Mouse (Mus musculus) right cerebral cortex, adult 18-20 months (tissue): ENCODE results near the gene Bach2.
A peak's percentile ranks its signal among the peaks of the same experiment; 100 is the strongest.

Experiments used
- DNase-seq: peaks from one replicate; pipeline ENCODE4 v3.0.0; 2022; ENCODE audit warnings: mixed read lengths

Gene Bach2

DNA sequence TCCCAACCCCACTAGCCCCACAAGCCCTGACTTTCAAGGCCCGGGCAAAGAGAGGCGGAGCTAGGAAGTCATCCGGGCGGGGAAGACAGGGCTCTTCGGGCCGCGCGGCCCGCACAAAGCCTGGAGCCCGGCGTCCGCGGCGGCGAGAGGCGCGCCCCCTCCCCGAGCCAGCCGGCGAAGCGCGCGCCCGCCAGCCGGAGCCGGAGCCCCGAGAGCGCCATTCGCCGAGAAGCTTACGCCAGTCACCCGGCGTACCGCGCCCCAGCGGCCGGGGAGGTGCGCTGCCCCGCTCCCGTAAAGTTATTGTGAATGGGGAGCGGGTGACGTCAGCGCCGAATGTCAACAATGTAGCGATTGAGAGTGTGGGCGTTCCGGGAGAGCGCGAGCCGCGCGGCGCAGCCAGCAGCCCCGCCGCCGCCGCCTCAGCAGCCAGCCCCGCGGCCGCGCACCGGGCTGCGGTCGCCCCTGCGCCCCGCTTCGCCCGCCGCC lies at the start of gene Bach2:
Gene Bach2, plus strand, starts transcription at position 439 of the 489 bp plus-strand sequence.
- peak; percentile 93 for DNase-seq

DNA sequence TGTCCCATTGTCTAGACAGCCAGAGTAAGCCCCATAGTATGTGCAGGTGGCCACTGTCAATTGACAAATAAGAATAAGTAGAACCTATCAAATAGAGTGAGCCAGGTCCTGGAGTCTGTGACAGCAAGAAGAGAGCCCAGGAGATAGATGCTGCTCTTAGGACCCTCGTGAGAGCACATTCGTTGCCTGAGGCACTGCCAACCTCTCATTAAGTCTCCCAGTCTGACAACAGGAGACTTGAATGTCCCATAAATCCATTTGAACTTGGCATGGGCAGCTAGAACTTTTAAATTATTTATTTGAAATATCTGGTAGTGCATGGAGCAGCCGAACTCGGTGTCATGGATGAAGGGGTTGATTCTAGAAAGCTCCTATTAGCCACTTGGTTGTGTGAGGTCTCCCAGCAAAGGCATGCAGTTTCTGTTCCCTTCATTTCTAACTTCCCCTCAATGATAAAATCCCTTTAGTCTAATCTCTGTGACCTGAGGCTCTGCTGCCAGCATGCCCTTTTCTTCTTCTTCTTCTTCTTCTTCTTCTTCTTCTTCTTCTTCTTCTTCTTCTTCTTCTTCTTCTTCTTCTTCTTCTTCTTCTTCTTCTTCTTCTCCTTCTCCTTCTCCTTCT lies 49.1 kb upstream of the Bach2 start:
- DNase-seq = no peak

DNA sequence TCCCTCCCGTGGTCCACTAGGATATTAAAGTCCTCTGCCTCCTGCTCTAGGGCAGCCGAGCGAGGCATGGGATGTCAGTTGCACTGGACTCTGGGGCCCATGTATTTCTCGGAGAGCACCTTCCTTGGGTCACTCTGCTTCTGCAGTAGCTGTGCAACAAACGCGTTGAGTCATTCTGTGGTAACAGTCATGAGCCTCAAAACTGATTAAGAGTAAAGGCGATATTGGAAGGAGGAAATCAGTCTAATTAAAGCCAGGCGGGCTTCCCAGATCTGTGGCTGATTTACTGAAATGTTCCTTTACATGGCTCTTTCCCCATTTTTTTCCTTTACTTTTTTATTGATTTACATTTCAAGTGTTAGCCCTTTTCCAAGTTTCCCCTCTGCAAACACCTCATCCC lies 48.1 kb upstream of the Bach2 start:
- no peak for DNase-seq

DNA sequence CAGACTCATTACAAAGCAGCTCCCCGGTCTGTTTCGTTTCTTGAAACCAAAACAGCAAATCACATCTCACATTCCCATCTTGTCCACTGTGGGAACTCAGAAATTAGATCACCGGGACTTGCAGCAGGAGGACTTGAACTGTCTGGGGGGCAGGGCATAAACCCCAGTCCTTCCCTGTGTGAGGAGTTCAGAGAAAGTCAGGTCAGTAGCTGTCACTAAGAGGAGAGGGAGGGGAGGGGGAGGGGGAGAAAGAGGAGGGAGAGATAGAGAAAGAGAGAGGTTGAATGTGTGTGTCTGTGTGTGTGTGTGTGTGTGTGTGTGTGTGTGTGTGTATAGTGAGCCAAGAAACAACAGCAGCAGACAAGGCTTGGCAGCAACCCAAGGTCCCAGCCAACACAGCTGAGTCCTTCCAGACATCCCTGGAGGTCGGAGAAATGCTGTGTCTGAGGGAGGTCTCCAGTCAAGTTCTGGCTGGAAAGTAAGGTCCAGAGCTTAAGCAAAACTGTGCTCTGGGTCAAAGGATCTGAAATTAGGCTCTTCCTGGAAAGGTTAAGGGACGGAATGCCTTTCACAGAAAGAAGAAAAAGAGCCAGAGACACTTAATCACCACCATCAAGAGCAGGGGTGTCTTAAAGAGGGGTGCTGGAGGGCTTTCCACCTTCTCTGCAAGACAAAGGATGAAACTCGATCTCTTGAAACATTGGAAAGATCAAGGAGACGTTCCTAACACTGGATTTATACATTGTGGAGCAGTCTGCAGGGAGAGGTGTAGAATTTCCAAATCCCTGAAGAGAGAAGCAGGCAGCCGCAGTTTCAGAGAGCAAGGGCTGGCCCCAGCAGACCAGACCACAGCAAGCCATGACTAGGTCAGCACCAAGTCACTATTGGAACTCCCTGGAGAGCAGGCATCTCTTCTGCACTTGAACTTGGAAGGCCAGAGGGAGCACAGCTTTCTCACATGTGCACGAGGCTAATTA lies 42.4 kb upstream of the Bach2 start:
- no peak for DNase-seq

DNA sequence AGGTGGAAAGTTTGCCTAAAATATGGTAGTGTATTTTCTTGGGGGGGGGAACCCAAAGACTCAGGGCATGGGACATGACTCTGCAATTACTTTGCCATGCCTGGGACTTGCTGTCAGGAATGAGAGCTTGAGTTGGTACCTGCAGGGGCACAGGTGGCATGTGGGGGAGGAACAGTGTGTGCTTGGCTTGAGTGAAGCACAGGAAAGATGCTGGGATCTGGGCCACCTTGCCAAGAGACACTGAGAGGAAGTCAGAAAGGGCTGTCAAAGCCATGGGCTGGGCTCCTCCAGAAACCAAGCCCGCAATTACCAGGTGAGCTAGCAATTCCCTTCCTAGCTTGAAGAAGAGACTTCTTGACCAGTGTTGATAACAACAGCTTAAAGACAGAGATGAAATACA lies 40.6 kb upstream of the Bach2 start:
- no peak for DNase-seq

DNA sequence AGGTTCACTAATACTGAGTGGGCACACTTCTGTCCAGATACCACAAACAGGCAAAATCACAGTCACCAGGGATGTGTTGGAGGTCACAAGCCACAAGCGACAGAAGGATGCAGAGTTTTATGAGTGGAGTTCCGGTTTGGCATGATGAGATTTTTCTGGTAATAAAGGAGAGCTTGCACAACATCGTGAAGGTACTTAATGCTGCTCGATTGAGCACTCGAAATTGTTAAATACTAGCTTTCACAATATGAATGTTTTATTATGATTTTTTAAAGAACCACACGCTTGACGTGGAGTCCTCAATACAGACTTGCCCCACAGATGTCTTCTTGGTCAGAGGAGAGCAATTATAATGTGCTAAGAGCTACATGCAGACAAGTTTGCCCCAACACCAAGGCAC lies 40.0 kb upstream of the Bach2 start:
- DNase-seq = no peak

DNA sequence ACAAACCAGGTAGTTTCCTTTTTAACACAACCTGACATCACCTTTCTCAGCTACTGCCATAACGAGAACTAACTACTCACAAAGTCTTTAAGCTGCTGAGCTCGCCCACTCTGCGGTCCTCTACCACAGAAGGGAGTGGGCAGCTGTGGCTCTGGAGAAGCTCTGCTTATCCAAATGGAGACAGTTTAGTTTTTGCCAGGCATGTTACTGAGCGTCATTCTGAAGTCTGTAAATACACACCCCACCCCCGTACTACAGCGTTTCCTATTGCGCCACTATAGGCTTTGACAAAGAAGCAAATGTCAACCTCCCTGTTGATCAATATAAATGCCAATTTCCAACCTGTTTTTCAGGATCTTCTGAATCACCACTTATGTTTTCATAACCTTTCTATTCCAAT lies 39.4 kb upstream of the Bach2 start:
- DNase-seq = peak; percentile 66

DNA sequence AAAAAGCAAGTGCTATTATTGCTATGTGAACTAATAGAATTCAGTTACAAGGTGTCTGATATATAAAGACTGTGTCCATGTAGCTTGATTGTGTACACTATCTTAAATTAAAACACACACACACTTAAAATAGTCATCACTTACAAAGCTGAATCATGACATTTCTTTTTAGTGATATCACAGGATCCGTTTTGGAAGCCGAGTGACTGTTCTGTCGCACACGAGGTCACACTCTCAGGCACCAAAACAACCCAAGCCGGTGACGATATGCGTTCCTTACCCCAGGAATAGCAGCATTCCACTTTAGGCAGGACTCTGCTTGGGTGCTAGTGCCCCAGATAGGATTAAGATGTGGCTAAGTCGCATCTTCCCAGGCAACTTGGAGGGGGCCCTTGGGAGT lies 37.5 kb upstream of the Bach2 start:
- no peak for DNase-seq

DNA sequence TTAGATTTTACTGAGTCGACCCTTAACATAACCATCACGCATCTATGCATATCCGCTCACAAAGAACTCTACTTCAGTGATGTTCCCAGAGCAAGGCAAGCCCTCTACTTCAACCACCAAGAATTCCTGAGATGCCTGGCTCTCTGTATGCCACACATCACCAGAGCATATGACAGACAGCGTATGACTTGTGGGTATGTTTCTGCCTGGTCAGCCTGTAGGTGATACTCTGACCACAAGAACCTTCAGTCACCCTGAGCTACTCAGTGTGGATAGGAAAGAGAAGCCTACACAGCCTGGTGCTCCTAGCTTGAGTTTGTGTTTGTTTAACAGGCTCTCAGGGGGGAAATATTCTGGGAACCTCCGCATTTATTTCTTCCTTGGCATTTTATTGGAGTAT lies 36.2 kb upstream of the Bach2 start:
- no peak for DNase-seq

DNA sequence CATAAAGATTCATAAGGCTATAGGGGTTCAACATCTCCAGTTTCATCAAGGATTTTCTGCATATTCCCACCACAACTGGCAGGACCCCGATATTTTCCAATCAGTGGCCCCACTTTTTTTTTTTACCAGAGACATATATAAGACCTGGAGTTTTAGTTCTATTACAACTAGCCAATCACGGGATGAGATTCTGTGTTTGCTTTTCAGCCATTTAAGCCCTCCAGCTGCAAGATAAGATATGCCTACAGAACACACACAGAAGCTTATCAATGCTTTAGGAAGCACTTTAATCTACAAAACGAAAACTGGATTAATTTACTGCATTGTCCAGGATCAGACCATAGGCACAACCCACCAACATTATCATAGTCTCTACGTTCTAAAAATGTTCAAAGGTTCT lies 33.8 kb upstream of the Bach2 start:
- DNase-seq = no peak

DNA sequence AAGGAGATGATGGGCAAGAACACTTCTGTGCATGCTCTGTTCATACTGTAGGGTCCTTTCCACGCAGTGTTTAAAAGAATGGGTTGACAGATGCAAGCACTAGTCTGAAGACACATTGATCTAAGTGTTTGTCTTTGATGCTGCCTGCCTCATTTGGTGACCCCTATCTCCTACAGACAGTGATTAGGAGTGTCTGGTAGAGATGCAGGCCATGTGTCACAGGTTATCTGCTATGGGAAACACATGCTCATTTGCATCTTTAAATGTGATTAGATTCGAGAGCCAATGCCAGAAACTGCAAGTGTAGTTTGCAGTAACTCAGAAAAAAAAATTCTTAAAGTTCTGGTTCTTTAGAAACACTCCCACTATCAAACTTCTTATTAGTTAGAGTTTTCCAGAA lies 32.8 kb upstream of the Bach2 start:
- DNase-seq = no peak

DNA sequence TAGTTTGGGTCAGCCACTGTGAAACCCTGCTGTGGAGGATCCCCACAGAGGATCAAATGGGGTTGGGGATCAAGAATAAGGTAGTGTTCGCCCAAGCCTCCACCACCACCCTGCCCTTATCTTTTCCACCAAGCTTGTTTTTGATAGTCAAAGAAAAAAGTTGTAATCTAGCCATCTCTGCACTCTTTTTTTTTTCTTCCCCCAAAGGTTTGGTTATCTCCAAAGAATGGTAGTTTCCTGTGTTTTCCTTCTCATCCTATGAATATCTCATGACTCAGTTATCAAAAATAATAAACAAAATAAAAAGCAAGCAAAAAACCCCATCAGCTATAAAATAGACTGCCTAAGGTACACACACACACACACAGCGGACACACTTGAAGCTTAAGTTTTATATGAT lies 28.6 kb upstream of the Bach2 start:
- no peak for DNase-seq

DNA sequence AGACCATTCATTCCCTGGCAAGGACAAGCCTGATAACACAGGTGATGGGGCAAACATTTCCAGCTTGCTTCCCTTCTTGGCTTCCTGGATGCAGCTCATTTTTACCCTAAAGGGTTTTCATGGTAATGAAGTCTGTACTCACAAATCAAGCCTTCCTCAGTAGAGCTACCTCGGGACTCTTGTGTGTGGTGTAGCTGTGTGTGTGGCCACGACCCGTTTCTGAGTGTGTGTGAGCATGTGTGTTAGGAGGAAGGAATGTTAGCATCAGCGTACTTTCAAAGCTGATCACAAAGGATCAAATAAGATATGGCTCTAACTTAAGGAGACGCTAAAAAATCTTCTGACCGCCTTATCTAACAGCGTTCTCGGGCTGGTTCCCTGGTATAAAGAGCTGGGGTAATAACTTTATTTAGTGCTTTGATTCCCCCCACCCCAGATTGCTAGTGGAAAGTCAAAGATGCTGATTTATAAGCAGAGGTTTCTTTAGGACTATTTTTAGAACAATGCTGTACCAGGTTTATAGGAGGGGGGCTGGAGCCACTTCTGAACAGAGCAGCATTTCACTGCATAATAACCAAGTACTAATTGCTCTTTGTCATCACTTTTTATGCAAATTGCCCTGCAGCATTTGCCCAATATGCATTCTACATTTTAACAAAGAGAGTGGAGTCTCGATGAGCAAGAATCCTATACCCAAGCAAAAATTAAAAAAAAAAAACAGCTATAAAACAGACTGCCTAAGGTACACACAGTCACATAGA lies 28.0 kb upstream of the Bach2 start:
- DNase-seq = no peak

DNA sequence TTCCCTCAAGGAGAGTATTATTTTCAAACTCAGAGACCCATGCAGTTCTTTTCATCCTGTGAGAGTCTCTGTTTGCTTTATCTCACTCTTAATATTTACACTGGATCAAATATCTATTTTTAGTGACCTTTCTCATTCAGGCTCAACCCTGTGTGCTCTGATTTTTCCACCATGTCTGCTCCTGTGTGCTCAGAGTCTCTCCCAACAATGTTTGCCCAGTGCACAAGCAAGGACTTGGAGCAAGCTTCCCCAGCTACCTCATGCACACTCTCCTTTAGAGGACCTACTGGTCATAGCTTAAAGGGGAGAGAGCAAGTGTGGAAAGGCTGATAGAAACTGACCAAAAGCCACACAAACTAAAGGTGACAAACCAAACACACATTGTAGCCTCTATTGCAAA lies 26.0 kb upstream of the Bach2 start:
- no peak for DNase-seq

DNA sequence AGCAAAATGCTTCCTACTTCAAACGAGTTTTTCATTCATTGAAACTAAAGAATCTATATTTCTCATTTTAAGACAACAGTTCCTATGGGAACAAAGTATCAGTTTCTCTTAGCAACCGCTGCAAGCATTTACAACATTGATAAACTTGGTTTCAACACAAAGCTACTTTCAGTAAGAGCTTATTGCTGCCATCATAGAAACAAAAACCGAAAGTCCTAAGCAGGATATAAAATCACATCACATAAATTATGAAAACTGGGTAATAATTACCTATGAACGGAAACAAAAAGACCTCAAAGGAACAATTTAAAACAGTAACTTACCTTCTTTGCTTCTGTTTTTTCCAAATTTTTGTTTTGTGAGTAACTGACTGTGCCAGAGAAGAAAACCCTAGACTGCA lies 22.1 kb upstream of the Bach2 start:
- DNase-seq = no peak

DNA sequence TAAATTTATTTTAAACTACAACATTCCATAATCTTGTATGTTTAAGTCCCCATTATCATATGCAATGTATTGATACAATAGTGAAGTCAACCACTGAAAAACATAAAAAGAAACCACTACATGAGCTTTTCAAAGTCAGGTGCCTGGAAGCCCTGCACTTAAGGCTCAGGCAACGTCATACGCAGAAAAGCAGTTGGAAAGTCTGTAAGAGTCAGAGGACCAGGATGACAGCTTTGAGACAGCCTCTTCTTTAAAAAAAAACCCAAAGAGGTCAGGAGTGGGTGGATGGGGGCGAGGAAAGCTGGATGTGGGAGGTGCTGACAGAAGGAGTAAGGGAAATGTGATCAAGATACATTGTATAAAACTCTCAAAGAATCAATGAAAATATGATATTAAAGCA lies 21.6 kb upstream of the Bach2 start:
- no peak for DNase-seq

DNA sequence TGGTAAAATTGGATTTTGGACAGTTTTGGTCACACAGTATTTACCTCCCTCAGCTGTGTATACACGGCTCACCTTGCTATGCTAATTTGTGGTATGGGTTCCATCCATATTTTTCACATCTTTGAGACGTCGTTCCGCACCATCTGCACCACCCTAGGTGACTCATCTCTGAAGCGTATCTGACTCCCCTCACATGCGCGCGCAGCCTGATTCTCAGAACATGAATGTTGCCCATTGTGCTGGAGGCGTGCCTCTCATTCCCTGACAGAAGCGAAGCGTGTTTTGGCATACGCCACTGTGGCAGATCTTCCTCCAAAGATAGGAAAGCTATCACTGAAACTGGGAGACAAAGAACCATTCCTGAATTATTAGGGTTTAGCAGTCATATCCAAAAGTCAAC lies 21.0 kb upstream of the Bach2 start:
- DNase-seq = peak; percentile 72

DNA sequence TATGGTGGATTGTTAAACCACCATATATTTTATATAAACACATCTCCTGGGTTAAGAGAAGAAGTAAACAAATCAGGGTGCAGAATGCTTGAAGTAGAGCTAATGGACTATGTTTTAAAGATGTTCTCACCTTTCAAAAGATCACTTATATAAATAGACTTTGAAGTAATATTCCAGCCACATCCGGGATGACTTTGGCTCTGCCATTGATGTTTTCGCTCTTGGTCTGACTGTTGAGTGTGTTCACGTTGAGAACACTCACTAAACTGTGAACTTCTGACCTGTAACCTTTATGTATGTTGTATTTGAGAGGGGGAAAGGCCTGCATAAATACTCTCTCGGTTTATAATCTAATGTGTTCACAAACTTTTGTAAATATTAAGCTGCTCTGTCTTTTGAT lies 20.2 kb upstream of the Bach2 start:
- no peak for DNase-seq

DNA sequence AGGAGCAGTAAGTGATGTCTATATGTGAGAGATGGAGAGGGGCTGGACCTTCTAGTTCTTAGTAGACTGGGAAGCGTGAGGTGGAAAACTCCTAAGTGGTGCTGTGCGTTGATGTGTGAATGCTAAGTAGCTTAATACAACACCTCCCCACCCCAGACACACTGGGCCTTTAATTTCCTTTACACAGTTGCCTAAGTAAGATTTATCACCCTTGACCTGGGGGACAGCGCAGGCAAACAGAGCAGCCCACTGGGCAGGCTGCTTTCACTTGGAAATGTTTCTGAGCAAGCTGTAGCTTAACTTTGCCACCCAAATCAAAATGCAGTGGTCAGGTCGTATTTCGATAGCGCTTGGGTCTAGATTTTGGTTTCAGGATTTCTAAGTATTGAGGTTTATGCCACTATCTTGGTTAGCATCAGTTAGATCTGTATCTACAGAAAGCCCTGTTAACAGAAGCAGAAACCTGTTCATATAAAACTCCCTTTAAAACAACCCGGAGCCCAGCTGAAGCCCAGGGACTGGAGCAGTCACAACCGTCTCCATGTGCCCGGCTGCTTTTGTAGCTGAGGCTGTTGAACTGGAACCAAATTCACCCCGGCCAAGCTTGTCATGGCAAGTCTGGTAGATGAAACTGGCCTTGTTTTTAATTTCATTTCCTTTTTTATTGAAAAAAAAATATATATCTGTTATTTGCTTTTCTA lies 19.0 kb upstream of the Bach2 start:
- no peak for DNase-seq

DNA sequence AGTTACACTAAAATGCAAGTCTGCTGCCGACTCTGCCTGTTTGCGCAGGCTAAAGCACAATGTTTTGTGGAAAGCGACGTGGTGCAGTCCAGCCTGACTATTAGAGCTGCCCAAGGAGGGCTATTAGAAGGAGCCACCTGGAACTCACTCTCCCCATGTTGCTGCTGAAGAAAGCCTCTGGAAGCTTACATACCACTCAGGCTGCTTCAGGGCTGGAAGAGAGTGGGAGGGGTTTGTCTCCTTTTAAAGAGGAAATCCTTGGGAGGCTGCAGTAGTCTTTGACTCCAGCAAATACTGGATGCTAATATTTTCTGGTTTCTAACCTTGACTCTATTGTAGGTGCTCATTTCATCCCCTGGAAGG lies 18.5 kb upstream of the Bach2 start:
- DNase-seq = no peak

DNA sequence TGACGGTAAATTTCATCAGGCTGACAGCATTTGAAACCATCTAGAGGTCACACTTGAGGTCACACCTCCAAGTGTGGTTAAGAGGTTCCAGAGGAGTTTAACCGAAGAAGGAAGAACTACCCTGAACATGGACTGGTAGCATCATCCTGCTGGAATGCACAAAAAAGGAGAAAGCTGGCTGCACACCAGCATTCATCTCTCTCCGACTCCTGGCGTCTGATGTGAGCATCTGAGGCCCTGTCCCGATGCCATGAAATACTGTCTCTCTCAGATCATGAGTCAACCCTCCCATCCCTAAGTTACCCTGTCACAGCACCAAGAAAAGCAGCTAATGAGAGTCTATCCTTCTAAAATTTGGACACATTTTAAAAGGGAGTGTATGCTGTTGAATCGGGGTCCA lies 17.6 kb upstream of the Bach2 start:
- no peak for DNase-seq

DNA sequence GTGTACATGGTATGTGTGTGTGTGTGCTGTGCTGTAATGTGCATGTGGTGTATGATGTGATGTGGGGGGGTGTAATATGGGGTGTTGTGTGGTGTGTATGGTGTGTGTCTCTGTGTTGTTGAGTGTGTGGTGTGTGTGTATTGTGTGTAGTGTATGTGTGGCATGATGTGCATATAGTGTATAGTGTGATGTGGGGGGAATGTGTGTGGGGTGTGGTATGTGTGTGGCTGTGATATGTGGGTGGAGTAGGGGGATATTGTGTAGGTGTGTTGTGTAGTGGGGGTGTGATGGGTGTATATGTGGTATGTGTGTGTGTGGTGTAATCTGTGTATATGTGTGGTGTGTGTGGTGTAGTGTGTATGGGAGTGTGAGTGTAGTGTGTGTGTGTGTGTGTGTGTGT lies 15.0 kb upstream of the Bach2 start:
- DNase-seq = no peak

DNA sequence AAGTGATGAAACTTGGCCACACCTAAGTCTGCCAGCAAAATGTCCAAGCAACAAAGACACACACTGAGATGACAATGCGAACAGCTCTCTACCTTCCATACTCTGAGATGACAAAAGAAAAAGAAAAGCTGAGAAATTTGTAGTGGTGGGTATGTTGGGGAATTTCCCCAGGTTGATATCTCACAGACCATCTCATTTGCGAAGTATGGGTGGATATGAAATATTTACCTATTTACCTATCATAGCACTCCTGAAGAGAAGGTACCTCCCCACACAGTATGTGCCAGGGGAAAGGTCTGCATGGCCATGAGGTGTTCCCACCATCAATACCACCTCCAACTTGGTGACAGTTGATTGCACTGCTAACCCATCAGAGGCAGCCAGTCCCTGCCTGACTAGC lies 13.4 kb upstream of the Bach2 start:
- no peak for DNase-seq
